Mouse (Mus musculus) erythroblast, embryonic 14.5 days (primary cell): ENCODE data around the gene Alx3. TPM values are rescaled to one million over a fixed set of nuclear protein-coding genes. Genes with fewer than 3 reads are reported as not detected.

Experiments
- H3K27me3 ChIP-seq: 2 replicates; pipeline ENCODE4 v1.6.1; 2012; ENCODE audit warnings: inconsistent platforms; ENCODE audit not compliant: control insufficient read depth
- H3K36me3 ChIP-seq: 2 replicates; pipeline ENCODE4 v1.6.1; 2012; ENCODE audit warnings: mild to moderate bottlenecking, inconsistent platforms; ENCODE audit not compliant: control insufficient read depth
- H3K4me1 ChIP-seq: 2 replicates; pipeline ENCODE4 v1.6.1; 2012; ENCODE audit warnings: inconsistent platforms; ENCODE audit not compliant: control insufficient read depth
- H3K4me3 ChIP-seq: replicated peaks from 2 replicates; pipeline ENCODE3; 2012; ENCODE audit warnings: moderate library complexity, mild to moderate bottlenecking, inconsistent platforms
- H3K9me3 ChIP-seq: 2 replicates; pipeline ENCODE4 v1.6.1; 2012; ENCODE audit warnings: low read length, inconsistent platforms, mixed read lengths; ENCODE audit not compliant: control insufficient read depth
- GATA1 ChIP-seq: IDR thresholded peaks from 2 replicates; pipeline ENCODE4 v1.6.1; 2012; ENCODE audit warnings: low read length, inconsistent platforms, mixed read lengths
- TAL1 ChIP-seq: IDR thresholded peaks from 3 replicates; pipeline ENCODE4 v1.6.1; 2012; ENCODE audit warnings: low read length, inconsistent platforms, mixed read lengths
- polyA plus RNA-seq: library from polyadenylated mRNA; stranded (reverse); fragments of >175 nt; gene quantifications from 2 replicates; pipeline ENCODE4 v1.2.3, GENCODE M21; 2012

Alx3 gene
- polyA plus RNA-seq, 1 experiment: not detected

DNA sequence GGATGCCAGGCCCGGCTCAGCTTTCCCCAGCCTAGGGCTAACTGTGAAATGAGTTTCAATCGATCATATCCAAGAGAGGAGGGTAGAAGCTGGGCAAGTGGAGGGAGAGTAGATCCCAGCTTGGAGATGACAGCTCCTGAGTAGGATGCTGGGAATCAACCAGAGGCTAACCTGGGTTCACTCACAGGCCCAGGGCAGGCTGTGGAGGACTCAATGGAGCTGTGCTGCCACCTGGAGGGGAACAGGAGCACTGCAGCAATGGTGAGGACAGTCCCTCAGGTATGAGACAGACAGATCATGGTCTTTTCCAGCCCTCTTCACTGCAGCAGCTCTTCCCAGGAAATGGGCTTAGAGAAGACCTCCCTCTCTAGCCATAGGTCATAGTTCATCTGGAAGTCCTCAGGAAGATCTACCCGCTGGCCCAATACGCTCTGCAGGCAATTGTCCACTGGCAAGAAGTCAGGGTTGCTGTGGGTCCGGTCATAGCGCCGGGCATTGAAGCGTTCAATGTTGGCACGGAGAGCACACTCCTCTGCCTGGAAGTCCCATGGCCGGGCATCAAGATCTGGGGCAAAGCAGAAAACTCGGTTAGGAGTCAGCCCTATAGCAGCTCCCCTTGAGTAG, 18.2 kb downstream of the Alx3 start:
- Histone ChIP-seq H3K9me3 (no peaks in the 10 kb centered on the region), H3K27me3 (no peaks in the 10 kb centered on the region), H3K4me3 (no peak overlapping the region), H3K4me1 (peaks cover 8% of the 10 kb centered on the region), H3K36me3 (peaks cover 60% of the 10 kb centered on the region)
- TF ChIP-seq TAL1: no peak
- TF ChIP-seq GATA1: no peak

DNA sequence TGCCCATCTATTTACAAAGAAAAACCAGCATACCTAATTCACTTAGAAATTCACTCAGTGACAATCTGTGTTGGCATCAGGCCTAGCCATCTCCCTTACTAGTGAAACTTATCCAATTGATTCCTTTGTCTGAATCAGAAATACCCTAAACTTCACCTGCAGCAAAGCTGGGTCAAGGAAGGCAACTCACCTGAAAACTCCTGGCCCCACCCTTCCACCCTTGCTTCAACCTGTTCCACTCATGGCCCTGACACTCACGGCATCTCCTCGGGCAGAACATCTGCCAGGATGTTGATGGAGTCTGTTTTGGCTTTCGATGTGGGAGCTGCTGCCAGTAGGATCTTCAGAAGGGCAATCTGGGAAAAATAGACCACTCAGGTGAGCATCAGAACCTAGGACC, 23.0 kb downstream of the Alx3 start:
- no peaks in the 10 kb centered on the region for H3K4me1 ChIP-seq
- TF ChIP-seq TAL1: no peak
- TF ChIP-seq GATA1: no peak
- peaks cover 90% of the 10 kb centered on the region for H3K36me3 ChIP-seq
- H3K9me3 ChIP-seq: no peaks in the 10 kb centered on the region
- H3K27me3 ChIP-seq: no peaks in the 10 kb centered on the region
- H3K4me3 ChIP-seq: no peak overlapping the region

DNA sequence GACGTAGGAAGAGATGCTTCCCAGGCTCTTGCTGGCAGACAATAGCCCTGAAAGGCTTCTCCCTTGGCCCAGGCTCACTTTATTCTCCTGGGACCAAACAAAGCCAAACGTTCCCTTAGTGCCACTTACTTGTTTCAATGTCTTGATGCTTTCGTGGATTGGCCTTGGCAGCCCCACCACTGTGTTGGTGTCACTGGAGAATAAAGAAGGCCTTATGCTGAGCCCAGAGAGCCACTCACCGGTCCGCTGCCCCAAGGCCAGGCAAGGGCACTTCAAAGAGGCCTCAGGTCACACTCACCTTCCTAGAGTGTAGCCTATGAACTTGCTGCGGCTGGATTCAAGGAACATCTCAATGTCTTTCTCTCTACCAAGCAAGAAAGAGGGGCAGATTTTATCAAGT, 25.1 kb downstream of the Alx3 start:
- Histone ChIP-seq H3K4me3 (no peak overlapping the region), H3K4me1 (no peaks in the 10 kb centered on the region), H3K9me3 (no peaks in the 10 kb centered on the region), H3K36me3 (peaks cover 90% of the 10 kb centered on the region), H3K27me3 (no peaks in the 10 kb centered on the region)
- TF ChIP-seq GATA1 (no peak), TAL1 (no peak)

DNA sequence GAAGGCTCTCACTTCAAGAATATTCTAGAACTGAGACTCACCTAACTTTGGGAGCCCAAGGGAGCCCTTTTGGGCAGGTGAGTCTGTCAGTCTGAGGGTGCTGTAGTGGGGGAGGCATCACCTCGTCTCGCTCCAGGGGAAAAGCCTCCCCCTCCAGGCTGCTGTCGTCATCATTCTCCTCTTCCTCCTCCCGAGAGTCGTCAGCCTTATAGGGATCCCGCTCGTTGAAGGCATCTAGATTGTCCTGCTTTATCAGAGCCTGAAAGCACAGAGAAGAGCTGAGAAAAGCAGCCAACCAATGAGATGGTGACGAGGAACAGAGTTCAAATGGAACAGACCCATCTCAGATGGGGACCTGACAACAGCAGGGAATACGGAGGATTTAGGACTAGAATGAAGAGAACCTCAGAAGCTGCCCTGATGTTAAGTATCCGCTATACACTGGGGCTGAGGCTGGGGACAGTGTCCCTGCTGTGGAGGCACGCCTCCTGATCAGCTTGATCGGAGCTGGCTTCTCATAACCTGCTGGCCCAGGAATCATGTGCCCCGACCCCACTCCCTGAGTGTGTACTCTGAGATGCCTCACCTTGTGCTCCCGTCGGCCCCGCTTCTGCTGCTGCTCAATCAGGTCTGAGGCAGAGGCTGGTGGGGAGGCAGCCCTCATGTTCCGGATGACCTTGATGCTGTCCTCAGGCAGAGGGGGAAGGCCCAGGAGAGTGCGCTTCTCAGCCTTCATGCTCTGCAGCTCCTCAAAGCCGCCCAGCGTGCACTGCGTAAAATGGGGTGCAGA, 26.6 kb downstream of the Alx3 start:
- no peak for TF ChIP-seq GATA1
- no peak for TF ChIP-seq TAL1
- H3K4me3 ChIP-seq: no peak overlapping the region
- peaks cover 89% of the 10 kb centered on the region for H3K36me3 ChIP-seq
- no peaks in the 10 kb centered on the region for H3K9me3 ChIP-seq
- no peaks in the 10 kb centered on the region for H3K27me3 ChIP-seq
- no peaks in the 10 kb centered on the region for H3K4me1 ChIP-seq

DNA sequence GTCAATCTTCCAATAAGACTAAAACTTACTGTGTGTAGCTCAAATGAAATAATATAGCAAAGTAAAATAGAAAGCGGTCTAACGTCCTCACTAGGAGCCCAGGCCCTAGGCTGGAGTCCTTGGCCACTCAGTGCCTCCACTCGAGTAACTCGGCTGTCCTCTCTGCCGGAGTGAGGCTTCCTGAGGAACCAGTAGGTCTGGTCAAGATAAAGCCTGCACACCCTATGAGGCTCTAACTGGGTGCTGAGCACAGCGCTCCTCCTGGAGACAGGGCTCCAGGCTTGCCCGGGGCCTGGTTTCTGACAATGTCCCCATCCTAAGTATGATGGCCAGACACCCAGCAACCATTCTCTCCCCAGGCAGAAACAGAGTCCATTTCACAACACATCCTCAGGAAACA, 27.7 kb downstream of the Alx3 start:
- Histone ChIP-seq H3K36me3 (peaks cover 89% of the 10 kb centered on the region), H3K9me3 (no peaks in the 10 kb centered on the region), H3K4me1 (no peaks in the 10 kb centered on the region), H3K4me3 (no peak overlapping the region), H3K27me3 (no peaks in the 10 kb centered on the region)
- TF ChIP-seq TAL1 (no peak), GATA1 (no peak)

DNA sequence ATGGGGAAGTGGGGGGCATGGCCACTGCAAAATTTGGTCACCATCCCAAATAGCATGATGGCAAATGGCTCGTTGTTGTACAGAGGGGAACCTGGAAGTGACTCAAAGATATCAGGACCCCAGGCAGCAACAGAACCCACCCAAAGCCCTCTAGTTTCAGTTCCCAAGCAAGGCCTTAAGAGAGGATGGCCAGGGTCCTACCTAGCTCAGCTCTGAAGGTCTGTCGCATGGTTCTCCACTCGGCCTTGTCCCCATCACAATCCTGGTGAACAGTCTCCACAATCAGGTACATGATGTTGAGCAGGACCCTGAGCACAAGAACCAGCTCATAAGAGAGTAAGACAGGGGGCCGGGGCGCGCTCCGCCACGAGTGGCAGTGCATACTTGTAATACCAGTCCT, 29.6 kb downstream of the Alx3 start:
- no peaks in the 10 kb centered on the region for H3K9me3 ChIP-seq
- H3K4me3 ChIP-seq: no peak overlapping the region
- H3K36me3 ChIP-seq: peaks cover 77% of the 10 kb centered on the region
- H3K27me3 ChIP-seq: no peaks in the 10 kb centered on the region
- no peak for TF ChIP-seq GATA1
- no peak for TF ChIP-seq TAL1
- peaks cover under 1% of the 10 kb centered on the region; the same call in 1 of the 2 replicates for H3K4me1 ChIP-seq

DNA sequence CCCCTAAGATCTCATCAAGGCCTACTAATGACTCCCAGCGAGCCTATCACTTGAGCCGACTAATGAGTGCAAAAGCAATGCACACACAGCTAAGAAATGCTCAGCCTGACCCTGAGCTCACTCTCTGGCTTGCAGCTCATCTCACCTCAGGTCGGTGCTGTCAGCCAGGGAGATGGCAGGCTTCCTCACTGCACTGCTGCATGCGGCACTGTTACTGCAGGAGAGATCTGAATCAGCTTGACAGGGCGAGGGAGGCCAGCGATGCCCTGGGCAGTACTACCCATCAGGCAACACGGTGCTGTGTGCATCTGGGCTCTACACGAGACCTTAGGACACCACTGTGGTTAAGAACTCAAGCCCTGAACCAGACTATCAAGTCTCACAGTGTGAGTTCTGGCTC, 30.7 kb downstream of the Alx3 start:
- H3K4me1 ChIP-seq: peaks cover 5% of the 10 kb centered on the region
- H3K4me3 ChIP-seq: no peak overlapping the region
- H3K36me3 ChIP-seq: peaks cover 72% of the 10 kb centered on the region
- no peaks in the 10 kb centered on the region for H3K9me3 ChIP-seq
- TF ChIP-seq GATA1 (no peak), TAL1 (no peak)
- H3K27me3 ChIP-seq: no peaks in the 10 kb centered on the region

DNA sequence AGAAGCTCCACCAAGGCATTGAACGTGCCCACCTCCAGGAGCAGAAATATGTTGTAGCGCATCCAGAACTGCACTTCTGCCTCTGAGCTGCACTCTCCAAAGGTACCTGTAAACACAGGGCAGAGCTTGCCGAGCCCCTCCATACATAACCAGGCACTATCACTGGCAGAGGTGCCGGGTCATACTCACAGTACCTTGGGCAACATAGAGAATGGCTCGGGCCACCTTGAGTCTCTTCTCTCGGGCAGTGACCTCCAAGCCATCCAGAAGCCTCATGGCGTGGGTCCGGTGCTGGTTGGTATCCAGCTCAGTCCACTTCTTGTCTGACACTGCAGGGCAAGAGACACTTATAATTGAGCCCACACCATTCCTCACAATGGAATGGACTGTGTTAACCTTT, 31.9 kb downstream of the Alx3 start:
- no peak for TF ChIP-seq GATA1
- no peaks in the 10 kb centered on the region for H3K9me3 ChIP-seq
- H3K36me3 ChIP-seq: peaks cover 60% of the 10 kb centered on the region
- peaks cover 15% of the 10 kb centered on the region for H3K4me1 ChIP-seq
- H3K27me3 ChIP-seq: no peaks in the 10 kb centered on the region
- no peak overlapping the region for H3K4me3 ChIP-seq

DNA sequence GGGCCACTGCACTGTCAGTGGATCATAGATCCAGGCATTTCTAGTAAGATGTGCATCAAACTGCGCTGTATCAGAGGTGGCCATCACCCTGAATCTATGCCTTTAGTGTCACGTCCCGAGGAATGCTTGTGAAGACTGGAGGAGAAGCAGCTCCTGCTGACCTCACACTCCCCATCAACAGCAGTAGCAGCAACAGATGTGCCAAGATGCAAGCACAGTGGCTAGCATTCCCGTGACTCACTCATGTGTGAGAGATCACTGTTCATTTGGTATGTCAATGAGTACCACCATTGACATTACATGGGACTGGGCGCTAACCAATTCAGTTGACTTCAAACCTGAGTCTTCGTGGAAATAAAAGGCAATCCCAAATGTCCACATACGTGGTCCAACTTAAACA, 32.8 kb downstream of the Alx3 start:
- TF ChIP-seq GATA1 (no peak), TAL1 (no peak)
- Histone ChIP-seq H3K4me1 (peaks cover 20% of the 10 kb centered on the region), H3K4me3 (no peak overlapping the region), H3K9me3 (no peaks in the 10 kb centered on the region), H3K27me3 (no peaks in the 10 kb centered on the region), H3K36me3 (peaks cover 52% of the 10 kb centered on the region)

DNA sequence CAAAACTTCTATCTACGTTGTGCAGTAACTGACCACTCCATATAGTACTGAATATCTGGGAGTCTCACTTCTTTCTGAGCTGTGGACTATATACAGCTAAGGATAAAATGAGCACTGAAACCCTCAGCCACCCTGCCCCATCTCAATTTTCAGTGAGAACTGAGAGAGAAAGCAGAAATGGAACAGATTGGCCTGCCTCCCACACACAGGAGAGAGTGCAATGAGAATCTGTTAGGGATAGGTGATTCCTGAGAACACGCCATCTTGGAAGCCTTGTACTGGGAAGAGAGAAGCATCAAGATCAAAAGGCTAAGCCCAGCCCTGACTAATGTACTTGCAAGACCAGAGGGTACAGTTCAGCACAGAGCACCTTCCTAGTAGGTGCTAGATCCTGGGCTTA, 33.7 kb downstream of the Alx3 start:
- Histone ChIP-seq H3K4me1 (peaks cover 20% of the 10 kb centered on the region), H3K36me3 (peaks cover 43% of the 10 kb centered on the region)
- TF ChIP-seq TAL1: no peak

More for the DNA sequence above, 33.7 kb downstream of the Alx3 start:
- no peaks in the 10 kb centered on the region for H3K27me3 ChIP-seq
- no peaks in the 10 kb centered on the region for H3K9me3 ChIP-seq
- H3K4me3 ChIP-seq: no peak overlapping the region
